Mouse (Mus musculus) heart, embryonic 15.5 days (tissue): ENCODE measurements around the gene Tjp2. TPM values are rescaled to one million over a fixed set of nuclear protein-coding genes. Genes with fewer than 3 reads are reported as not detected.
A peak's percentile ranks its signal among the peaks of the same experiment; 100 is the strongest.
"Not testable (repeated sequence)": the region's sequence is repeated elsewhere in the genome, so short reads cannot be mapped to it uniquely, and the experiment has no call there.

ENCODE experiments used
- ATAC-seq: fragments of 200-750 bp; cut with Nextera tagmentation; replicated peaks from 2 replicates; pipeline ENCODE4 v1.8.0; 2017; ENCODE audit warnings: low read depth, moderate TSS enrichment; ENCODE audit not compliant: insufficient number of reproducible peaks, insufficient read depth, low FRiP score
- H3K27ac ChIP-seq: fragments of 300-500 bp; sonication (generic); 2 replicates; pipeline ENCODE4 v1.5.1; 2015; ENCODE audit warnings: mild to moderate bottlenecking, inconsistent platforms
- H3K27me3 ChIP-seq: fragments of 300-500 bp; sonication (generic); 2 replicates; pipeline ENCODE4 v1.6.1; 2015; ENCODE audit warnings: inconsistent platforms
- H3K36me3 ChIP-seq: fragments of 300-500 bp; sonication (generic); 2 replicates; pipeline ENCODE4 v1.6.1; 2015; ENCODE audit warnings: mild to moderate bottlenecking, inconsistent platforms
- H3K4me1 ChIP-seq: fragments of 300-500 bp; sonication (generic); replicated peaks from 2 replicates; pipeline ENCODE4 v1.6.1; 2015; ENCODE audit warnings: inconsistent platforms
- H3K4me2 ChIP-seq: fragments of 300-500 bp; sonication (generic); 2 replicates; pipeline ENCODE4 v1.6.1; 2015; ENCODE audit warnings: inconsistent platforms, mild to moderate bottlenecking, moderate library complexity
- H3K4me3 ChIP-seq: fragments of 300-500 bp; sonication (generic); 2 replicates; pipeline ENCODE4 v1.5.1; 2015; ENCODE audit warnings: mild to moderate bottlenecking, inconsistent platforms
- H3K9ac ChIP-seq: fragments of 300-500 bp; sonication (generic); 2 replicates; pipeline ENCODE4 v1.6.1; 2015; ENCODE audit warnings: mild to moderate bottlenecking, inconsistent platforms
- H3K9me3 ChIP-seq: fragments of 300-500 bp; sonication (generic); replicated peaks from 2 replicates; pipeline ENCODE4 v1.6.1; 2016; ENCODE audit warnings: inconsistent platforms
- WGBS: fragments of 180-500 bp; shearing (Covaris S2); methylation state at CpG from one replicate; pipeline ENCODE4 v1.1.7; 2015; ENCODE audit warnings: mixed read lengths; 5-methylcytosine and 5-hydroxymethylcytosine counted together
- polyA plus RNA-seq: library from polyadenylated mRNA; unstranded; fragments of >200 nt; fragmentation: Nextera tagmentation; extraction: Ambion mirVana; gene quantifications from 2 replicates; pipeline ENCODE4 v1.2.1, GENCODE M21; 2015

The Tjp2 gene
- polyA plus RNA-seq, 1 experiment from 2014 or later, result 21.9 TPM

GRCm38 (mm10) chr19:24257962-24258361 lies 33.1 kb upstream of the Tjp2 start:
- Histone ChIP-seq H3K4me3 (no peak overlapping the region), H3K27ac (peak overlapping the region; percentile 68), H3K4me1 (peaks cover 22% of the 10 kb centered on the region), H3K36me3 (peaks cover 14% of the 10 kb centered on the region; the same call in 1 of the 2 replicates), H3K9me3 (no peaks in the 10 kb centered on the region), H3K27me3 (no peaks in the 10 kb centered on the region), H3K9ac (no peak overlapping the region), H3K4me2 (no peak overlapping the region)
- 69% methylated on average over 6 of the region's 6 CpGs for WGBS
- no peak for ATAC-seq

DNA sequence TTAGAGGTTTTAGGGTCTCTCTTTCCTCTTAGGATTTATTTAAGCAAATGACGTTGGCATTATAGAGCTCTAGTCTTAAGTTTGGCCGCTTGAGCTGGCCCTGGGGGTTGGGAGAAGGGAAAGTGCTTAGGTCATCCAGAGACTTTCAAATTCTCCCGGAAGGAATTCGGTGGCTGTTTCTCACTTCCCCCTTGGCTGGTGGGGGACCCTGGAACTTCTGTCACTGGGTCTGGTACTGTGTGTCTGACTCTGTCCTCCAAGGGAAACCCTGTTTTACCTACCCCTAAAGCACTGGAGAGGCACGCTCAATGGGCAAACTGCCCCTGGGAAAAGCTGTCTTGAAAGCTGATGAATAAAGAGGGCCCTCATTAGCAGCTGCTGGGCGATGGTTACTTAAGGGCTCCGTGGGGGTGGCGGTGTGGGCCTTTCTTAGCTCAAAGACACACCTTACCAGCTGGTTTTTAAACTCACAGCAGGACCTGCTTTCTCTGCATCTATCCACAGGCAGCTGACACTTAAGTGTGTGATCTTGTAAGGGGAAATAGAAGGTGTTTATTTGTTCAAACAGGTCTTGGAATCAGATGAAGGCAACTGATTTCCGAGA lies 28.9 kb upstream of the Tjp2 start:
- H3K4me3 ChIP-seq, result no peak overlapping the region
- WGBS, result 35% methylated on average over 9 of the region's 9 CpGs
- H3K9ac ChIP-seq, result no peak overlapping the region
- H3K36me3 ChIP-seq, result no peaks in the 10 kb centered on the region
- no peaks in the 10 kb centered on the region for H3K9me3 ChIP-seq
- no peak overlapping the region for H3K27ac ChIP-seq
- peaks cover 30% of the 10 kb centered on the region for H3K4me1 ChIP-seq
- H3K4me2 ChIP-seq, result no peak overlapping the region
- ATAC-seq, result no peak
- H3K27me3 ChIP-seq, result no peaks in the 10 kb centered on the region

GRCm38 (mm10) chr19:24251869-24252268 lies 27.0 kb upstream of the Tjp2 start:
- Histone ChIP-seq H3K27me3 (no peaks in the 10 kb centered on the region), H3K27ac (peak overlapping the region; percentile 80), H3K4me1 (peaks cover 23% of the 10 kb centered on the region), H3K9ac (no peak overlapping the region), H3K4me2 (peak overlapping the region; percentile 48), H3K4me3 (no peak overlapping the region), H3K9me3 (no peaks in the 10 kb centered on the region), H3K36me3 (no peaks in the 10 kb centered on the region)
- peak; percentile 80 for ATAC-seq
- WGBS, result 10% methylated on average over 6 of the region's 6 CpGs

- 83% methylated on average over 6 of the region's 6 CpGs for WGBS
Observed at GRCm38 (mm10) chr19:24243340-24243739, 18.5 kb upstream of the Tjp2 start.

DNA sequence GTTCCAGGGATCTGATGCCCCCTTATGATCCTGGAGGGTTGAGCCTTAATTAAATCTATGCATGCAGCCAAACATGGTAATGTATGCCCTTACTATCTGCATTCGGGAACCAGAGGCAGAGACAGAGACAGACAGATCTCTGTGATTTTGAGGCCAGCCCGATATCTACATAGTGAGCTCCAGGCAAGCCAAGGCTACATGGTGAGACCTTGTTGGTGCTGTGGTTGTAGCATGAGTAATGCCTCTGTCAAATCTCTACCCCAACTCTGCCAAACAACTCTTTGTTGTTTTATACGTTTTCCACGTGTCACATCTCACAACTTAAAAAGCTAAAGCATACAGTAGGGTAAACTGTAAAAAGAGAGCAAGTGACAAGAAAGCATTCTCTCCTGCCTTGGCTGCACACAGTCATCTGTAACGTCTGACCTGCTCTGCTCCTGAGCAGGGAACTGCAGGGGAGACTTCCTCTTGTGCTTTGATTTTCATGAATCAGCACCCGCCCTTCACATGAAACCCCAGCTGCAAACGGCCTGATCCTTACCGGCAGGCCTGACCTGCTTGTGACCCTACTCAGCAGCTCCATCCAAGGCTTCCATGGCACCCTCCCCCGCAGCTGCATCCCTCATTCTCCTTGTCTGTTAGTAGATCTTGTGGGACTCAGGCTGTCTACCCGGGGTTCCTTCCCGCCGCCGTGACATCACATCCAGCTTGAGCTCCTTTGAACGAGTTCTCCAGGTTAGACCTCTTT lies 17.1 kb upstream of the Tjp2 start:
- ATAC-seq, result no peak
- peaks cover 8% of the 10 kb centered on the region for H3K4me1 ChIP-seq
- no peaks in the 10 kb centered on the region for H3K9me3 ChIP-seq
- H3K4me2 ChIP-seq, result no peak overlapping the region
- H3K36me3 ChIP-seq, result no peaks in the 10 kb centered on the region
- H3K27ac ChIP-seq, result no peak overlapping the region
- 20% methylated on average over 14 of the region's 14 CpGs for WGBS
- no peaks in the 10 kb centered on the region for H3K27me3 ChIP-seq
- no peak overlapping the region for H3K9ac ChIP-seq
- H3K4me3 ChIP-seq, result no peak overlapping the region

More at GRCm38 (mm10) chr19:24243340-24243739, 18.5 kb upstream of the Tjp2 start:
- no peak overlapping the region for H3K27ac ChIP-seq
- ATAC-seq, result no peak
- H3K4me2 ChIP-seq, result no peak overlapping the region
- no peaks in the 10 kb centered on the region for H3K9me3 ChIP-seq
- H3K36me3 ChIP-seq, result no peaks in the 10 kb centered on the region
- H3K9ac ChIP-seq, result no peak overlapping the region
- H3K4me1 ChIP-seq, result peaks cover 11% of the 10 kb centered on the region
- H3K27me3 ChIP-seq, result no peaks in the 10 kb centered on the region
- no peak overlapping the region for H3K4me3 ChIP-seq

GRCm38 (mm10) chr19:24241271-24241670 lies 16.4 kb upstream of the Tjp2 start:
- Histone ChIP-seq H3K27me3 (no peaks in the 10 kb centered on the region), H3K4me1 (peaks cover 8% of the 10 kb centered on the region), H3K9me3 (no peaks in the 10 kb centered on the region), H3K36me3 (no peaks in the 10 kb centered on the region), H3K9ac (no peak overlapping the region), H3K4me3 (no peak overlapping the region), H3K4me2 (no peak overlapping the region), H3K27ac (no peak overlapping the region)
- WGBS, result 76% methylated on average over 8 of the region's 8 CpGs
- ATAC-seq, result no peak

DNA sequence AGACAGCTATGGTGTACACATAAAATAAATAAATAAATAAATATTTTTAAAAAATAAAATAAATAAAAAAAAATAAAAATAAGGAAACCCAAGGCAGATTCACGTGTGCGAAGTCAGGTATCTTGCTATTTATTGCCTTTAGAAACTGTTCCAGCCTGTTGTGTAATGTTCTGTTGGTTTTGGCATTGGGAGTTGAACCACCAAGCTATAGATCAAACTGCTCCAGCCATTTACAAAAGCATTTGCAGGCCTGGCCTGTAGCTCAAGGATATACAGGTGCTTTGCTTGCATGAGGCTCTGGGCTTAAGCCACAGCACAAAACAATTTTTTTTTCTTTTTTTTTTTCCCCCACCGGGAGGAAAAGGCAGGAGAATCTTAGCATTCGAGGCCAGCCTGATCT lies 13.2 kb upstream of the Tjp2 start:
- Histone ChIP-seq H3K4me1 (peaks cover 8% of the 10 kb centered on the region), H3K36me3 (no peaks in the 10 kb centered on the region), H3K4me3 (no peak overlapping the region), H3K9me3 (no peaks in the 10 kb centered on the region), H3K27ac (no peak overlapping the region), H3K9ac (no peak overlapping the region), H3K4me2 (no peak overlapping the region), H3K27me3 (no peaks in the 10 kb centered on the region)
- 82% methylated on average over 4 of the region's 4 CpGs for WGBS
- no peak for ATAC-seq

DNA sequence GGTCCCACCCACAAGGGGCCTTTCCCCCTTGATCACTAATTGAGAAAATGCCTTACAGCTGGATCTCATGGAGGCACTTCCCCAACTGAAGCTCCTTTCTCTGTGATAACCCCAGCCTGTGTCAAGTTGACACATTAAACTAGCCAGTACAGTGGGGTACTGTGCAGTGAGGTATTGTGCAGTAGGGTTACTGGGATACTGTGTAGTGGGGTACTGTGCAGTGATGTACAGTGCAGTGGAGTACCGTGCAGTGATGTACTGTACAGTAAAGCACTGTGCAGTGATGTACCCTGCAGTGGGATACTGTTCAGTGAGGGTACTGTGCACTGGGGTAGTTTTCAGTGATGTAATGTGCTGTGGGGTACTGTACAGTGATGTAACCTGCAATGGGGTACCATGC lies 7.5 kb upstream of the Tjp2 start:
- not testable (repeated sequence) for ATAC-seq, H3K4me3 ChIP-seq, H3K36me3 ChIP-seq, H3K27me3 ChIP-seq, H3K27ac ChIP-seq, H3K9ac ChIP-seq, H3K4me2 ChIP-seq, H3K4me1 ChIP-seq, H3K9me3 ChIP-seq
- 87% methylated on average over 1 of the region's 1 CpGs for WGBS

DNA sequence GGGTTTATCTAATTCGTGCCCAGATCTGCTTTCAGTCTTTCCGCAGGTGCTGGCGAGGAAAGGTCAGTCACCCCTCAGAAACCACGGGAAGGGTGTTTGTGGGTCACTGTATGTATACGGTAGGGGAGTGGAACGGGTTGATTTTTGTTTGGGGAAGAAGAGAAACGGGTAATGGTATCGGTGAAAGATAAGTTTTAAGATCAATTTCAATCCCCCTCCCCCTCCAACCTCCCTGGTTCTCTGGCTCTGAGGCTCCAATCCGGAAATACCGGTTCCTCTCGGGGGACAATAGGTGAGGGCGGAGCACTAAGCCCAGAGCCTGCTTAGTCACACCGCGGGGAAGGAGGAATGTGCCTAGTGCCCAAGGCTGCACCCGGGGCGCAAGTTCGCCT lies 471 bp upstream of the Tjp2 start:
- H3K27me3 ChIP-seq, result no peaks in the 10 kb centered on the region
- H3K4me3 ChIP-seq, result peak overlapping the region; percentile 67
- no peaks in the 10 kb centered on the region for H3K9me3 ChIP-seq
- peak overlapping the region; percentile 84 for H3K27ac ChIP-seq
- no peak; the same call in 1 of the 2 replicates for ATAC-seq
- H3K4me1 ChIP-seq, result peaks cover 17% of the 10 kb centered on the region
- WGBS, result under 1% methylated on average over 17 of the region's 17 CpGs
- no peaks in the 10 kb centered on the region for H3K36me3 ChIP-seq
- H3K4me2 ChIP-seq, result peak overlapping the region; percentile 84
- peak overlapping the region; percentile 63 for H3K9ac ChIP-seq

- 17% methylated on average over 11 of the region's 11 CpGs for WGBS
- peak overlapping the region; percentile 63 for H3K9ac ChIP-seq
- H3K9me3 ChIP-seq, result no peaks in the 10 kb centered on the region
- peak overlapping the region; percentile 84 for H3K4me2 ChIP-seq
- H3K4me3 ChIP-seq, result peak overlapping the region; percentile 67
- H3K27me3 ChIP-seq, result no peaks in the 10 kb centered on the region
- no peaks in the 10 kb centered on the region for H3K36me3 ChIP-seq
- peaks cover 22% of the 10 kb centered on the region for H3K4me1 ChIP-seq
- peak overlapping the region; percentile 84 for H3K27ac ChIP-seq
- ATAC-seq, result no peak
Observed at GRCm38 (mm10) chr19:24223851-24224251, 979 bp downstream of the Tjp2 start.

DNA sequence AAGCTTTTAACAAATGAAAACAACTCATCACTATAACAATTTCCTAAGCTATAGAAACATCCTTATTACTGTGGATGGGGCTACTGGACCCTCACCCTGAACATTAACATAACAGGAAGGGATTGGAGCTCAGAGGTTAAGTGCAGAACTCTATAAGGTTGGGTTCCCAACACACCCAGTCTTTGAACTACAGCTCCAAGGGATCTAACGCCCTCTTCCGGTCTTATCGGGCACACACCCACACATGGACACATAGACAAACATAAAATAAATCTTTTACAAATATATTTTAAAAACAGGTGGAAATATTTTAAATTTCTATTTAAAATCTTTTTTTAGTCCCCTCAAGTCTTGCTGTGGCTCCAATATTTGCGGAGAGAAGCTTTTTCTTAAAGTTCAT lies 3.4 kb downstream of the Tjp2 start:
- Histone ChIP-seq H3K36me3 (no peaks in the 10 kb centered on the region), H3K4me1 (peaks cover 22% of the 10 kb centered on the region), H3K9me3 (no peaks in the 10 kb centered on the region), H3K9ac (no peak overlapping the region), H3K4me2 (no peak overlapping the region), H3K4me3 (no peak overlapping the region), H3K27ac (0 out of 2 replicates have a peak overlapping the region, but pooled peaks have one; percentile 27), H3K27me3 (no peaks in the 10 kb centered on the region)
- no peak for ATAC-seq
- whole genome bisulfite sequencing, result 85% methylated on average over 4 of the region's 4 CpGs
